Mouse (Mus musculus) ES-Bruce4 (cell line): ENCODE results near the gene Arl15.
A peak's percentile ranks its signal among the peaks of the same experiment; 100 is the strongest.

Source experiments
- CTCF ChIP-seq: IDR thresholded peaks from one replicate; pipeline ENCODE4 v1.8.1; 2011; ENCODE audit warnings: low read depth, low read length
- EP300 ChIP-seq: IDR thresholded peaks from 2 replicates; pipeline ENCODE4 v1.6.1; 2011; ENCODE audit warnings: low read depth, low read length; ENCODE audit not compliant: insufficient read depth

DNA sequence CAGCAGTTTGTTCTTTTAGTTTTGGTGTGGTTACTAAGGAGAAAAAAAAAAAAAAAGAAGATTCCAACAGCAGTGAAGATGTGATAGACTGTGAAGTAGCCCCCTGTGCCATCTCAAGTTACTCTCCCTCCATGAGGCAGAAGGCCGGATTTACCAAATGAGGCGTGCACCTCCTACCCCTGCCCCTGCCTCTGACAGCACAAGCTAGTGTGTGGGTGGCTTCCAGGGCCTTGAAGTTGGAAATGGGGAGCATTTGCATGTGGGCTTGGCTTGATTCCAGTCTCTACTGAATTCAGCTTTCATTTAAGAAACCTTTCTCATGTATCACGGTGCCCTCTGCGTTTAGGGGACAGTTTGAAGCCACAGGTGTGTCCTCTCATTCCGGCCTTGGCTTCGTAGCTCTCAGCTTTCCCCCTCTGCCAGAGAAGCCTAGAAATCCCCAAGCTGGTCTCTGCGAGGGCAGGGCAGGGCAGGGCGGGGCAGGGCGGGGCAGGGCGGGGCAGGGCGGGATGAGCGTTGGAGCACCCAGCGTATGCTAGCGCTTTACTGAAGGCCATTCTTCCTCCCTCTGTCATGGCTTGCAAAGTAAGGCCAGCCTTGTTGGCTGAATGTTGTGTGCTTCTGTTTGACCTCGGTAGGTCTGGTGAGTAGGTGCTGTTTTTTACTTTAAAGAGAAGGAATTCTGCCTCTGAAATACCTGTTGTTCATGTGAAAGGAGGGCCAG is 21.6 kb downstream of the Arl15 start:
- TF ChIP-seq EP300 (peak; percentile 82), CTCF (no peak)
